Mouse (Mus musculus): ENCODE data around the gene Ube2b. TPM values are rescaled to one million over a fixed set of nuclear protein-coding genes. Genes with fewer than 3 reads are reported as not detected.
A peak's percentile ranks its signal among the peaks of the same experiment; 100 is the strongest.

Gene Ube2b
- total RNA-seq (2014; rRNA removed): 160 and 177 TPM in 2 replicates
- polyA plus RNA-seq (2015; fragmentation: Nextera tagmentation; extraction: Ambion mirVana): 229 and 232 TPM in 2 replicates

DNA sequence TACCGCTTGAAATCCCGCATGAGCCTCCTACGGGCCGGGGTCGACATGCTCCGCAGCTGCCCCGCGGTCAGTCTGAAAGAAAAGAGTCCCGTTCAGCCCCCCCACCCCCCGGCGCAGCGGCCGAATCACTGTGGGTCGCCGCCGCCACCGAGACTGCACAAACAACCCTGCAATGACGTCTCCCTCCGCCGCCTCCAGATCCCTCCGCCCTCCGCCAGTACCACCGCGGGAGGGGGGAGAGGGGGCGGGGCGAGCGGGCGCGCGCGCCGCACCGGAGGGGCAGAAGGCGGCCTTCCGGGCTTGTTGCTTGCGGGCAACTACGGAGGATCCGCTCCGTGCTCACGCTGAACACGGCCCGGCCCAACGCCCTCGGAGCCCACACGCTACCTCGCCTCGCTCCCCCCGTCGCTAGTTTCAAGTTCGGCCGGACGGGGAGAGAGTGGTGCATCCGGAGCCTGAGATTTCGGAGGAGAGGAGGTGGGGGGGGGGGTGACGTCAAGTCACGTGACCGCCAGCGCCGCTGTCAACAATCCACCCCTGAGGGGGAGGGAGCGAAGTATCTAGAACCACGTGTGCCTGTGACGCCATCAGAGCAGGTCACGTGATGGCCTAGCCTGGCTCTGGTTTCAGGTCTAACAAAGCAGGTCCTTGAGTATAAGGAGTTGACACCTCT, at the start of gene Ube2b:
Gene Ube2b, minus strand, starts transcription at position 473 of the 673 bp plus-strand sequence.
- peak; percentile 99 for DNase-seq (ENCODE audit: low spot score)
- Histone ChIP-seq H3K4me1 (ENCODE audit: insufficient read depth, low read length) (peaks cover 18% of the 10 kb centered on the region), H3K4me3 (ENCODE audit: low read depth, low read length) (peak within 1 kb of the TSS; percentile 95), H3K9ac (replicated peaks; ENCODE audit: low read length, poor library complexity, severe bottlenecking) (peak within 1 kb of the TSS; percentile 95), H3K36me3 (ENCODE audit: insufficient read depth, low read length) (peaks cover 18% of the 10 kb centered on the region; the same call in 1 of the 2 replicates), H3K27me3 (ENCODE audit: insufficient read depth, low read length) (no peaks in the 10 kb centered on the region), H3K9me3 (ENCODE audit: low read length) (no peaks in the 10 kb centered on the region), H3K4me2 (ENCODE audit: low read depth, low read length, poor library complexity, severe bottlenecking) (peak within 1 kb of the TSS; percentile 59), H3K27ac (ENCODE audit: low read depth, low read length) (peak within 1 kb of the TSS; percentile 96)
- TF ChIP-seq CTCF (IDR thresholded peaks at IDR 0.05): no peak
- WGBS: under 1% methylated on average over 56 of the region's 63 CpGs
- peak; percentile 85 for ATAC-seq (ENCODE audit: low FRiP score)

DNA sequence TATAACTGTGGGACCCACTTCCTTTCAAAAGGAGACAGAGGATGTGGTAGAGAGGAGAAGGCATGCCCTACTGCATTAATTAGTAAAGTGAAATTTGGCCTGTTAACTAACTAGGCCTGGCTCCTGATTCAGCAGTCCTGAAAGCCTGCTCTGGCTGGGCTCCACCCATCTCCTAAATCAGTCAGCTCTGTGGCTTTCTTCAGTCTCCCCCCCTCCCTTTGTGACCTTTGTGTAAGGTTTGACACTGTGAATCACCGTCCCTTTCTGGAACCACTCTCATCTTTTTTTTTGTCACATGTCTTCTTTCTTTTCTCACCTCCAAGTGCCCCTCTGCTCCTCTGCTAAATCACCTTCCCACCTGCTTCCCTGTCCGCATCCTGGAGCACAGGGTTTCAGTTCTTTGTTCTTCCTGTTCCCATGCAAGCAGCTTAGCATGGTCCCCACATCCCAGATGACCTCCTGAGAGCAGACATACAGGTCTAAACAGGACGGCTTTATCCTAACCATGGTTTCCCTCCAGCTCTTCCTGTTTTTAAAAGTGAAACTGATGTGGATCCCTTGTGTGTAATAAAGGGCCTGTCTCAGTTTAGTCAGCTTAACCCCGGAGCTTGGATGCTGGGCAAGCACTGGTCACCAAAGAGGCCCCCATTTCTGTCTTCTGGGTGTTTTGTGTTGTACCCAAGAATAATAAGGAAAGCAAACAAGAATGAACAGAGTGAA, 46.0 kb upstream of the Ube2b start:
- no peak for ATAC-seq (ENCODE audit: low FRiP score)
- no peak for DNase-seq (ENCODE audit: low spot score)
- H3K9me3 ChIP-seq (ENCODE audit: low read length): no peaks in the 10 kb centered on the region
- no peaks in the 10 kb centered on the region for H3K27me3 ChIP-seq (ENCODE audit: insufficient read depth, low read length)
- H3K4me2 ChIP-seq (ENCODE audit: low read depth, low read length, poor library complexity, severe bottlenecking): no peak overlapping the region
- H3K9ac ChIP-seq (replicated peaks; ENCODE audit: low read length, poor library complexity, severe bottlenecking): no peak overlapping the region
- H3K4me1 ChIP-seq (ENCODE audit: insufficient read depth, low read length): no peaks in the 10 kb centered on the region
- no peak for TF ChIP-seq CTCF (IDR thresholded peaks at IDR 0.05)
- no peak overlapping the region for H3K27ac ChIP-seq (ENCODE audit: low read depth, low read length)
- H3K4me3 ChIP-seq (ENCODE audit: low read depth, low read length): no peak overlapping the region
- WGBS: 61% methylated on average over 4 of the region's 4 CpGs
- peaks cover 3% of the 10 kb centered on the region; the same call in 1 of the 2 replicates for H3K36me3 ChIP-seq (ENCODE audit: insufficient read depth, low read length)

DNA sequence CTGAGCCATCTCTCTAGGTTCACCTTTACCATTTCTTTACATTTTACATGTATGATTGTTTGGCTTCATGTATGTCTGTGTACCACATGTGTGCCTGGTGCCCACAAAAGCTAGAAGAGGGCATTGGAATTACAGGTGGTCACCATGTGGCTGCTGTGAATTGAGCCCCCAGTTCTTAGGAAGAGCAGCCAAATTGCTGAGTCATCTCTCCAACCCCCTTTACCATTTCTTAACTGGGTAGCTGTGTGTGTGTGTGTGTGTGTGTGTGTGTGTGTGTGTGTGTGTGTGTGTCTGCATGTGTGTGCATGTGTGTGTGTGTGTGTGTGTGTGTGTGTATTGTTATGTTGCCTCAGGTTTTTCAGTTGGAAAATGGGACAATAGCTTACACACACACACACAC, 43.6 kb upstream of the Ube2b start:
- Histone ChIP-seq H3K9me3 (ENCODE audit: low read length) (no peaks in the 10 kb centered on the region), H3K4me3 (ENCODE audit: low read depth, low read length) (no peak overlapping the region), H3K4me1 (ENCODE audit: insufficient read depth, low read length) (no peaks in the 10 kb centered on the region), H3K4me2 (ENCODE audit: low read depth, low read length, poor library complexity, severe bottlenecking) (no peak overlapping the region), H3K36me3 (ENCODE audit: insufficient read depth, low read length) (peaks cover 3% of the 10 kb centered on the region; the same call in 1 of the 2 replicates), H3K9ac (replicated peaks; ENCODE audit: low read length, poor library complexity, severe bottlenecking) (no peak overlapping the region), H3K27me3 (ENCODE audit: insufficient read depth, low read length) (no peaks in the 10 kb centered on the region), H3K27ac (ENCODE audit: low read depth, low read length) (no peak overlapping the region)
- no peak for TF ChIP-seq CTCF (IDR thresholded peaks at IDR 0.05)
- DNase-seq (ENCODE audit: low spot score) (no peak), ATAC-seq (ENCODE audit: low FRiP score) (no peak)

DNA sequence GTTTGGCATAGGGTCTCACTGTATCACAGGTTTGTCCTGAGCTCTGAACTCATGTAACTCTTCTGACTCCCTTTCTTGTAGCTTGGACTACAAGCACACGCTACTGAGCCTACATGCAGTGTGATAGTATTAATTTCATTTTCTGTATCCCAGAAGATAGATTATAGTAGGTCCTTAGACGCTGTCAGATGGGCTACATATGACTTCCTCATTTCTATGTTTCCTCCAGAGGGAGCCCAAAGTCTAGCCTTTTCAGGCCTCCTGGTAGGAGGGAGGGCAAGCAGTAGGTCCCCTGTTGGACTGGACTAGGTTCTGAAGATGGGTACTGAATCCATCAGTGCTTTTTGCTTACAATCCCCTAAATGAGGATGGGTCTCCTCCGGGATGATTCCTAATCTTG, 42.7 kb upstream of the Ube2b start:
- H3K4me3 ChIP-seq (ENCODE audit: low read depth, low read length): no peak overlapping the region
- no peak overlapping the region for H3K9ac ChIP-seq (replicated peaks; ENCODE audit: low read length, poor library complexity, severe bottlenecking)
- TF ChIP-seq CTCF (IDR thresholded peaks at IDR 0.05): peak; percentile 42
- WGBS: 79% methylated on average over 3 of the region's 3 CpGs
- no peaks in the 10 kb centered on the region for H3K9me3 ChIP-seq (ENCODE audit: low read length)
- H3K27ac ChIP-seq (ENCODE audit: low read depth, low read length): no peak overlapping the region
- H3K4me2 ChIP-seq (ENCODE audit: low read depth, low read length, poor library complexity, severe bottlenecking): no peak overlapping the region
- H3K4me1 ChIP-seq (ENCODE audit: insufficient read depth, low read length): no peaks in the 10 kb centered on the region
- no peak for ATAC-seq (ENCODE audit: low FRiP score)
- peaks cover 3% of the 10 kb centered on the region; the same call in 1 of the 2 replicates for H3K36me3 ChIP-seq (ENCODE audit: insufficient read depth, low read length)
- no peak for DNase-seq (ENCODE audit: low spot score)
- no peaks in the 10 kb centered on the region for H3K27me3 ChIP-seq (ENCODE audit: insufficient read depth, low read length)

DNA sequence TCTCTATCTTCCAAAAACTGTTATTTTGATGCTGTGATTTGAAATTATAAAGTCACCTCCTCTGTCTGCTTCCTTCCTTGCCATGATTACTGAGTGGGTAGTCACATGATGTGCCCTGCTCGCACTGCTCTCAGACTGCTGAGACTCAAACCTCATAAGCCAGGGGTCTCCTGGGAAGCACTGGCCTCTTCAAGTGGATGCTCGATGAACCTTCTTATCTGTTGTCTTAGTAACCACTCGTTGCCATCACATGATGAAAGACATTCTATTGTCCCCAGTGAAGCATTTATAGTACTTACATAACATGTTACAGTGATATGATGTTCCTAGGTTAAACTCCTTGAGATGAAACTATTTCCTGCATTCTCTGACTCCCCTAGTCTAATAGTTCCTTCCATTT, 37.1 kb upstream of the Ube2b start:
- no peak for TF ChIP-seq CTCF (IDR thresholded peaks at IDR 0.05)
- no peak overlapping the region for H3K4me2 ChIP-seq (ENCODE audit: low read depth, low read length, poor library complexity, severe bottlenecking)
- H3K27me3 ChIP-seq (ENCODE audit: insufficient read depth, low read length): no peaks in the 10 kb centered on the region
- no peak overlapping the region for H3K4me3 ChIP-seq (ENCODE audit: low read depth, low read length)
- WGBS: 43% methylated on average over 3 of the region's 3 CpGs
- H3K9ac ChIP-seq (replicated peaks; ENCODE audit: low read length, poor library complexity, severe bottlenecking): no peak overlapping the region
- no peaks in the 10 kb centered on the region for H3K9me3 ChIP-seq (ENCODE audit: low read length)
- H3K27ac ChIP-seq (ENCODE audit: low read depth, low read length): no peak overlapping the region
- H3K36me3 ChIP-seq (ENCODE audit: insufficient read depth, low read length): peaks cover 6% of the 10 kb centered on the region; the same call in 1 of the 2 replicates
- H3K4me1 ChIP-seq (ENCODE audit: insufficient read depth, low read length): no peaks in the 10 kb centered on the region
- ATAC-seq (ENCODE audit: low FRiP score) (no peak), DNase-seq (ENCODE audit: low spot score) (no peak)

DNA sequence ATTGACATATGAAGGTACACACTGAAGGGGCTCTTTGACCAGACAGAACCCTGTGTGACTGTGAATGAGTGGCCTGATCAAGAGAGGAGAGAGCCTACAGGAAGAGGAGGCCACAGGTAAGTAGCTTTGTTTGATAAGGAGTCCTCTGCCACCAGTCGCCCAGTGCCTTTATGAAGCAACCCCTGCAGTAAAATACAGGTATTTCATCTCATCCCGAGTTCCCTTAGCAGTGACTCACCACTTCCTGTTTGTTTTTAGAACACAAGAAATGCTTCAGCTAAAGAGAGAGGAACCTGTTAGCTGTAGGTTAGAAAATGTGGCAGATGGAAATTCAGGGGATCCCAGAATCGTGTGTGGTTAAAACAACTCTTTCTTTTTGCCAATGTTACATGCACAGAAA, 35.3 kb upstream of the Ube2b start:
- Histone ChIP-seq H3K27me3 (ENCODE audit: insufficient read depth, low read length) (no peaks in the 10 kb centered on the region), H3K9ac (replicated peaks; ENCODE audit: low read length, poor library complexity, severe bottlenecking) (no peak overlapping the region), H3K4me2 (ENCODE audit: low read depth, low read length, poor library complexity, severe bottlenecking) (no peak overlapping the region), H3K4me1 (ENCODE audit: insufficient read depth, low read length) (no peaks in the 10 kb centered on the region), H3K4me3 (ENCODE audit: low read depth, low read length) (no peak overlapping the region), H3K36me3 (ENCODE audit: insufficient read depth, low read length) (peaks cover 6% of the 10 kb centered on the region; the same call in 1 of the 2 replicates), H3K27ac (ENCODE audit: low read depth, low read length) (no peak overlapping the region), H3K9me3 (ENCODE audit: low read length) (no peaks in the 10 kb centered on the region)
- DNase-seq (ENCODE audit: low spot score) (no peak), ATAC-seq (ENCODE audit: low FRiP score) (no peak)
- no peak for TF ChIP-seq CTCF (IDR thresholded peaks at IDR 0.05)
- 88% methylated on average over 3 of the region's 3 CpGs for WGBS

Measured in midbrain, postnatal 0 days (tissue).